Mouse (Mus musculus) spleen, adult 2 months (tissue): ENCODE measurements around the gene Gosr2.

Experiments used
- CTCF ChIP-seq: fragments of 200-500 bp; IDR thresholded peaks from 2 replicates; pipeline ENCODE4 v1.5.1; 2011; ENCODE audit warnings: mild to moderate bottlenecking, inconsistent platforms; ENCODE audit not compliant: insufficient read depth, insufficient read length, insufficient replicate concordance; ENCODE audit errors: extremely low read depth
- POLR2A ChIP-seq: fragments of 200-500 bp; IDR thresholded peaks from 2 replicates; pipeline ENCODE4 v1.6.1; 2011; ENCODE audit warnings: low read depth, low read length, inconsistent platforms

GRCm38 (mm10) chr11:103649983-103650493 is 47.7 kb downstream of the Gosr2 start:
- TF ChIP-seq CTCF: no peak
- no peak for TF ChIP-seq POLR2A
